Mouse (Mus musculus) olfactory bulb, adult 2 months (tissue): Measurements from ENCODE around the gene Rabgap1l.

Source experiments
- CTCF ChIP-seq: fragments of 200-500 bp; IDR thresholded peaks from 2 replicates; pipeline ENCODE4 v1.5.1; 2012; ENCODE audit warnings: low read depth, mild to moderate bottlenecking, low read length, moderate library complexity; ENCODE audit not compliant: insufficient read depth
- POLR2A ChIP-seq: fragments of 200-500 bp; IDR thresholded peaks from 2 replicates; pipeline ENCODE4 v1.6.1; 2012; ENCODE audit warnings: mild to moderate bottlenecking, low read depth, low read length, moderate library complexity; ENCODE audit not compliant: insufficient read depth

- TF ChIP-seq CTCF (no peak), POLR2A (no peak)
Observed at GRCm38 (mm10) chr1:160293488-160293887, 499.5 kb downstream of the Rabgap1l start.
